Mouse (Mus musculus) intestine, postnatal 0 days (tissue): ENCODE results near the gene Gm17304. TPM values are rescaled to one million over a fixed set of nuclear protein-coding genes. Genes with fewer than 3 reads are reported as not detected.

Experiments used
- ATAC-seq: fragments of 200-750 bp; cut with Nextera tagmentation; 2 replicates; pipeline ENCODE4 v1.8.0; 2017; ENCODE audit warnings: mild to moderate bottlenecking, moderate TSS enrichment, moderate library complexity
- H3K27ac ChIP-seq: fragments of 300-500 bp; sonication (generic); 2 replicates; pipeline ENCODE4 v1.5.1; 2014; ENCODE audit warnings: mild to moderate bottlenecking, low read depth, low read length, moderate library complexity
- H3K27me3 ChIP-seq: fragments of 300-500 bp; sonication (generic); replicated peaks from 2 replicates; pipeline ENCODE4 v1.6.1; 2014; ENCODE audit warnings: low read length, mixed read lengths; ENCODE audit not compliant: control insufficient read depth, insufficient read depth
- H3K36me3 ChIP-seq: fragments of 300-500 bp; sonication (generic); 2 replicates; pipeline ENCODE4 v1.6.1; 2014; ENCODE audit warnings: mild to moderate bottlenecking, moderate library complexity; ENCODE audit not compliant: control insufficient read depth, insufficient read depth
- H3K4me1 ChIP-seq: fragments of 300-500 bp; sonication (generic); replicated peaks from 2 replicates; pipeline ENCODE4 v1.6.1; 2014; ENCODE audit warnings: antibody characterized with exemption, low read length, mixed read lengths; ENCODE audit not compliant: control insufficient read depth, insufficient read depth
- H3K4me2 ChIP-seq: fragments of 300-500 bp; sonication (generic); replicated peaks from 2 replicates; pipeline ENCODE4 v1.6.1; 2014; ENCODE audit warnings: low read depth, mild to moderate bottlenecking, moderate library complexity
- H3K4me3 ChIP-seq: fragments of 300-500 bp; sonication (generic); 2 replicates; pipeline ENCODE4 v1.5.1; 2014; ENCODE audit warnings: low read depth, low read length
- H3K9ac ChIP-seq: fragments of 300-500 bp; sonication (generic); 2 replicates; pipeline ENCODE4 v1.6.1; 2014; ENCODE audit warnings: mild to moderate bottlenecking, low read depth, low read length
- H3K9me3 ChIP-seq: fragments of 300-500 bp; sonication (generic); 2 replicates; pipeline ENCODE4 v1.6.1; 2016; ENCODE audit warnings: mixed run types; ENCODE audit not compliant: control insufficient read depth
- CTCF ChIP-seq: sonication (generic); IDR thresholded peaks from 2 replicates; pipeline ENCODE4 v1.5.1; 2016; ENCODE audit warnings: low read depth, mild to moderate bottlenecking, control low read depth, antibody characterized with exemption, moderate library complexity
- WGBS: fragments of 180-500 bp; shearing (Covaris S2); extraction: QIAGEN DNeasy Blood & Tissue Kit; methylation state at CpG from one replicate; pipeline ENCODE4 v1.1.7; 2014; 5-methylcytosine and 5-hydroxymethylcytosine counted together
- polyA plus RNA-seq: library from polyadenylated mRNA; unstranded; fragments of >200 nt; fragmentation: Nextera tagmentation; extraction: Ambion mirVana; gene quantifications from 2 replicates; pipeline ENCODE4 v1.2.1, GENCODE M21; 2015

Gm17304 gene
- polyA plus RNA-seq, 1 experiment from 2014 or later, result not detected

DNA sequence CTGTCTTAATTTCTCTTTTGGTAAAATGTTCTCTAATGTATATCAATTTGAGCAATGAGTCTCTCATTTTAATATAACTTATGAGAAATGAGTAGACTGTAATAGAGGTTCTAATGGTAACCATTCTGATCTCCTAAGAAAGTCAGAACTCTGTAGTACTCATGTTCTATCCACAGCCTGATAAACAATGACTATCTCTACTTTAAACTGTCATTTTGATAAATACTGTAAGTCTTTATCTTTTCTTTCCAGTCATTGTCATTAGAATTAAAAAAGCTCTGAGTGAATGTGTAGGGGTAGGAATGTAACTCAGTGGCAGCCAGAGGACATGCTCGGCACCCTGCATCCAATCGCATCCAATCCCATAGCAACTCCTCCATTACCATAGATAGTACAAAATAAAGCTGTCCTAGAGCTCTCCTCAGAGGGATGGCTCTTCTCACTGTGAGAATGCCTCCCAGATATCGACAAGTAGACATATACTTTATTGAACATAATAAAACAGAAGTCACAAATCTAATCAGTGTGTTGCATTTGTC is 44.0 kb downstream of the Gm17304 start:
- WGBS, result 87% methylated on average over 3 of the region's 3 CpGs
- TF ChIP-seq CTCF, result no peak
- no peaks in the 10 kb centered on the region for H3K4me1 ChIP-seq
- H3K27me3 ChIP-seq, result no peaks in the 10 kb centered on the region
- no peak overlapping the region for H3K27ac ChIP-seq
- no peaks in the 10 kb centered on the region for H3K9me3 ChIP-seq
- H3K4me2 ChIP-seq, result no peak overlapping the region
- peaks cover 12% of the 10 kb centered on the region for H3K36me3 ChIP-seq
- ATAC-seq, result no peak
- no peak overlapping the region for H3K4me3 ChIP-seq
- no peak overlapping the region for H3K9ac ChIP-seq

Other genes with a start within 250 kb of the Gm17304 start
- not detected in 2 replicates for gene Barhl2, start 150.9 kb upstream of the Gm17304 start, polyA plus RNA-seq
- 34.9 and 39.7 TPM in 2 replicates for gene Zfp644, start 88.2 kb downstream of the Gm17304 start, polyA plus RNA-seq